Mouse (Mus musculus) thymus, postnatal 4 days (tissue): Measurements from ENCODE around the gene Tubb5.

Experiments
- DNase-seq: peaks from one replicate; pipeline ENCODE4 v3.0.0; 2021

Tubb5 gene

DNA sequence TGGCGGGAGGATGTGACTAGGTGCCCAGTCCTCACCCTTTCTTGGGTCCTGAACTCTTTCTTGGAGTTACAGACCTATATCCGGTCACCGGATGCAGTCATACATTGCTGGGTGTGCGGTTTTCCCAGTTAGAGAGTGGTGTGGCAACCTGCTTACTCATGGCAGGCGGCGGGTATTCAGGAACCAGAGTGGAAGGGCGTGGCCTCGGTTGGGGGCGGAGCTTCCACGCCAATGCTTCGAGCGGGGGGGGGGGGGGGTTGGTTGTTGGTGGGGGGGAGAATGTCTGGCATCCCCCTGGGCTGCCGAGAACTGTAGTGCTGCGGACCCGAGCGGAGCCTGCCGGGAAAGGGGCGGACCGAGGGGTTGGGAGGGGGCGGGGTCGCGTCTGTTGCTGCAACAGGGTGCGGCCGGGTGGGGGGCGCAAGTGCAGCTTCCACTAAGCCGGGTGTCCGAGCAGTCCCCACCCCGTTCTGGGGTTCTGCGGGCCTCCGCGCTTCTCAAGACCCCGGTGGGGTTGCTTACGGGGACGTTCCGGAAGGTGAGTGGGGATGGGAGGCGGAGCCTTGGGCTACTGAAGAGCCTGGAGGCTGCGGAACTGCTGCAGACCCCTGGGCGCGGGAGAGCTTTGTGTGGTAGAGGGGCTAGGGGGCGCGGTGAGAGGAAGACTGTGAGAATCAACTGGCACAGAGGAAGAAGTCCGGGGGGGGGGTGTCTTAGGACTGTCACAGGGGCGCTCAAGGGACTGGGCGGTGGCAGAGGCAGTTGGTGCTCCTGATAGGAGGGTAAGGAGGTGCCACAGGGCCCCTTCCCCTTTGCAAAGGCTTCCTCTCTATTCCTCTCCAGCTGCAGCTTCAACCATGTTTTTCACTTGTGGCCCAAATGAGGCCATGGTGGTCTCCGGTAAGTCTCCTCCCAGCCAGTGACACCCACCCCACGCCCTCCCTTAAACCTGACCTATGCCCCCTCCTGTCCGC is 14.9 kb downstream of the Tubb5 start, which contains the start of gene Flot1:
Gene Flot1, plus strand, starts transcription at position 267 of the 974 bp plus-strand sequence.
- DNase-seq, result peak; percentile 92

DNA sequence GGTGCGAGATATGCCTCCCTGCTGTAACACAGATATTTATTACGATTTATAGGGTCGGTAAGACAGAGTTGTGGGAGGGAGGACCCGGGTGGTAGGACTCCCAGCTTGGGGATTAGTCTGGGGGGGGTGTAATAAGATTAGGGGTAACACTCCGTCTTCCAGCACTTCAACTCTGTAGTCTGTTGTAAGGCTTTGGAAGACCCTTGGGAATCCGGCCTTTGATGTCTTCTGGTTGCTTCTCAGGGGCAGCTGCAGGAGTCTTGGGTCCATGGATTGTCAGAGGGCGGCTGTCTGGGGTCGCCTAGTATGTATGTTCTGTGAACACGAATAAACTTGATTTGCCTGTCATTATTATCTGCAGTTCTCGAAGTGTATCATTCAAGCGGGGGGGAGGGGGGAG is 15.5 kb downstream of the Tubb5 start:
- peak; percentile 21 for DNase-seq

DNA sequence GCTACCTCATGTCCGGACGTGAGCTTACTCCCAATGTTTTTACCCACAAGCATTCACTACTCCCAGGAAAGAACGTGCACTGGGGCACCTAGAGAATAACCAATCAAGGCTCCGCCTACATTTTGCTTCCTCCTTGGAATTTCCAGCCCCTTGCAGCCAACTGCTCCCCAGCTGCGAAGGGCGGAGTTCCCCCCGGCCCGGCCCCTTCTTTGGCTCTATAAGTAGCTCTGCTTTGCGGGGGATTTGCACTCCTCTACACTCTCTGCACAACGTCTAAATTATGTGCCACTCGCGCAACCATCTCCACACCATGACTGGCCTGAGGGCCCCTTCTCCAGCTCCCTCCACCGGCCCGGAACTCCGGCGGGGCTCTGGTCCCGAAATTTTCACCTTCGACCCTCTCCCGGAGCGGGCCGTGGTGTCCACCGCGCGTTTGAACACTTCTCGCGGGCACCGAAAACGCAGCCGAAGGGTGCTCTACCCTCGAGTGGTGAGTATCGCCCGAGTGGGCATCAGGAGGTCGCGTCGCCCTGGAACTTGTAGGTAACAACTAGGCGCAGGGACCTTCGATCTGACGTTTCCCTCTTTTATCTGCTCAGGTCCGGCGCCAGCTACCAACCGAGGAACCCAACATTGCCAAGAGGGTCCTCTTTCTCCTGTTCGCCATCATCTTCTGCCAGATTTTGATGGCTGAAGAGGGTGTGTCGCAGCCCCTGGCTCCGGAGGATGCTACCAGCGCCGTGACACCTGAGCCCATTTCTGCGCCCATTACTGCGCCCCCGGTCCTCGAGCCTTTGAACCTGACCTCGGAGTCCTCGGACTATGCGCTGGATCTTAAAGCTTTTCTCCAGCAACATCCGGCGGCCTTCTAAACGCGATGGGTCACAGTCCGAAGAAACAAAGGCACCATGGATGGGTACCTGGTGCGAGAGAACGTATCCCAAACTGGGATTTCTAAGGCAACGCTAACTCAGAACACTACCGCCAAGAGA is 16.4 kb downstream of the Tubb5 start, which contains the start of gene Ier3:
Gene Ier3, plus strand, starts transcription at position 246 of the 992 bp plus-strand sequence.
- DNase-seq, result peak; percentile 67

DNA sequence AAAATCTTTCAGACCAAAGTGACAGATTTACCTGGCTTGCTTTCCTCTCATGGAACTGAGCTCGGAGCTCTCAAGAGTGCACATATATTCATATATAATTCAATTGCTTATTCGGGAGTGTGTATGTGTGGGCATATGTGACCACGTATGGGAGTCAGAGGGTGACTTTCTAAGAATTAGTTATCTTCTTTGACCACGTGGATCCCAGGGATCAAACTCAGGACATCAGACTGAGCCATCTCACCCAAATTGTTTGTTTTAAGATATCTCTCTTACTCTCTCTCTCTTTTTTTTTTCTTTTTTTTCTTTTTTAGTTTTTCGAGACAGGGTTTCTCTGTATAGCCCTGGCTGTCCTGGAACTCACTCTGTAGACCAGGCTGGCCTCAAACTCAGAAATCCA is 18.0 kb downstream of the Tubb5 start:
- DNase-seq, result no peak

DNA sequence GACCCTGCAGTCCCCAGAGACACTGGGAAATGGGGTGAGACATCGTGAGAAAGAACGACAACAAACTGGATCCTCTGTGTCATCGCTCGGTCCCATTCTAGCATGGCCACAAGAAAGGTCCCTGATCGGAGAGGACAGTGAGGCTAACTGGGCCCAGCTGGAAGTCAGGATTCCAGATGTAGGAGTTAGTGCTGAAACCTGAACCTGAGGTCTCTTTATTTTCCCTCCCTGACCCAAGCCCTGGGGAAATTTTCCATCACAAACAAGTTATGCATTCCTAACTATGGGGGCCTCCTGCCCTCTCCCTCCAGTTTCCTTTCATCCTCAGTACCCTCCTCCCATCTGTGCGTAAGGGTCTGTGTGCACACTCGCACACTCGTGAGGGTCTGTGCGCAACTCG is 20.9 kb downstream of the Tubb5 start:
- no peak for DNase-seq

DNA sequence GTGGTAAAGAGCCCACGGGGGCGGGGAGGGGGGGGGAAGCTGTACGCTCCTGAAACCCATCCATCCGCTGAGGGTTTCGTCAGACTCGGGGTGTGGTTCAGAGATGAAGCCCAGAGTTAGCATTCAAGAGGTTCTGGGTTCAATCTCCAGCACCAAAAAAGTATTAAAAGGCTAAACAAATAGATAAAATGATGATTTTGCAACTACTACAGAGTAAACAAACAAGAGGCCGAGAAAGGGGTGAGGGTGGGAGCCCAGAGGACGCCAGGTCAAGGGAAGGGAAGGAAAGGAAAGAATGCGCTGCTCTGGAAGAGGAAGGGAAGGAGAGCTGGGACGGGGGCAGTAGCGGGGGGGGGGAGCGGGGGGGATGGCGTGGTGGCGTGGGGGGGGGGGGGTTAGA is 21.4 kb downstream of the Tubb5 start:
- no peak for DNase-seq

DNA sequence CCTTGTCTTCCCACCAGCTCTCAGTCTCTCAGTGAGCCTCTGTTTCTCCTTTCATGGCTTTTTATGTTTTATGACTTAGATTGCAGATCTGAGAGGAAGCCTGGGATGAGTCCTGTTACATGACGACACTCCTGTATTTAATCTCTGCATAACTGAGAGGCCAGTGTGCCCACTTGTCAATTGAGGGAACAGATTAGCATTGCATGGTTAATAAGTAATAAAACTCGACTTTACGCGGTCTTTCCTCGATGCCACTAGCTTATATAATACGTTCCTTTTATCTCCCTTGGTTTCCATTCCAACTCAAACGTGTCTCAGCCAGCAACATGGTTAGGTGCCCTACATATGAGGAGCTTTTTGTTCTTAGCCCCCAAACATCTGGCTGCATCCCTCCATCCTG is 22.3 kb downstream of the Tubb5 start:
- no peak for DNase-seq

DNA sequence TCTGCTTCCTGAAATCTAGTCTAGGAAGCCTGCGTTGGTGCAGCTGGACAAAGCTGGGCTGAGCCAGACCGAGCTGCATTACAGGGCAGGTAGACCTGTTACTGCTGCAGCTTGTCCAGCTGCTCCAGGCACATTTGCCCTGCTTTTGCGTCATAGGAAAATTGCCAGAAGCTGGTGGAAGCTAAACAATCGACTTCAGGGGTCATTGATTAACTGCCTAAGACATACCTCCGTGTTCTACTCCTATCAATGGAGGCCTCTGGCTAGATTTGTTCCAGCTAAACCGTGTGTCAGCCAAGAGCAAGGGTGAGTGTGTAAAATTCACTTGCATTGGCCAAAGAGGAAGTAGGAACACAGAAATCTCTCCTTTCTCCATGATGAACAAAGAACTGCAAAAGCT is 23.4 kb downstream of the Tubb5 start:
- DNase-seq, result no peak

DNA sequence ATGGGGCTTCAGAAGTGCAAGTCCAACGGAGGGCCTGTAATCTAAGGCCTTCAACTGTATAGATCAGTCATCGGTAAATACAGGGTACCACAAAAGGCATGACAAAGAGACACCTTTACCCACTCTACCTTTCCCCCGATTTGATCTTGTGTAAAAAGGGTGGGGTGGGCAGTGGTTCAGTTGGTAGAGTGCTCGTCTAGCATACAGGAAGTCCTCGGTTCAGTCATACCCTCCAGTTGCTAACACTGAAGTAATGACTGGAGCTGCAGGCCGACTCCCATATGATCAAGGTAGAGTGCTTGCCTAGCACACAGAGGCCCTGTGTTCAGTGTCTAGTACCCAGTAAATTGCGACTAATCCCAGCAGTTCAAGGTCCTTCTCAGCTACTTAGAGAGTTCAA is 24.5 kb downstream of the Tubb5 start:
- peak; percentile 22 for DNase-seq

DNA sequence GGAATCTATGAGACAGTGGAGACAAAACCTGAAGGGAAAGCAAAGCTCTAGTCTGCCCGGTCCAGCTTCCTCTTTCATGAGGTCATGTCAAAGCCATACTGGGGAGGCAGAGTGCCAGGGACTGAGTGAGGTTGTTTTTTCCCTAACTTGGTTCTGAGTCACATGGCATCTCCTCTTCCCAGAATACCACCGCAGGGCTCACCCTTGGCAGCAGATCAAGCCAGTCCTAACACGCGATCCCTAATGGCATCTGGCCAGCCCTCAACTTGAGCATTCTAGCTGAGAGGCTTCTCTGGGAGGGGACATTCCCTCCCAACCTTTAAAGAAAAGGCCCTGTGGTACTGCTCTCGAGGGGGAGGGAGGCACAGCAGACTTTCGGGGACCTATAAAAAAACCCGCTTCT is 24.9 kb downstream of the Tubb5 start:
- peak; percentile 21 for DNase-seq

DNA sequence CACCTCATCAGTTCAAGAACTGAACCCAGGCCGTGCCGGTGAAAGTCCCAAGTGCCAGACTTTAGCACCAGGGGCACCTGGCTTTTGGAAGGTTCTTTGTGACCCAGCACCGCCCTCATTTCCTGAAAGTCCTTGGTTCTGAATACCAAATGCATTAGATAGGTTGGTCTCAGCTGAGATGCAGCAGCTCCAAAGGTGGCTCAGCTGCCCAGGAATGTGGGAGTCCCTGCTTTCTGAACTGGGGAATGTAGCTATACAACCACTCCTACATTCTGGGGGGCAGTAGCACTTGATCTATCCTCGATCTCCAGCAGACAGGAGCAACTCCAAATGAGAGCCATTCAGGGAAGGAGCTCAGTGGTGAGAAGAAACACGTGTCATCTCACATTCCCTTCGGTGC is 25.4 kb downstream of the Tubb5 start:
- DNase-seq, result no peak

DNA sequence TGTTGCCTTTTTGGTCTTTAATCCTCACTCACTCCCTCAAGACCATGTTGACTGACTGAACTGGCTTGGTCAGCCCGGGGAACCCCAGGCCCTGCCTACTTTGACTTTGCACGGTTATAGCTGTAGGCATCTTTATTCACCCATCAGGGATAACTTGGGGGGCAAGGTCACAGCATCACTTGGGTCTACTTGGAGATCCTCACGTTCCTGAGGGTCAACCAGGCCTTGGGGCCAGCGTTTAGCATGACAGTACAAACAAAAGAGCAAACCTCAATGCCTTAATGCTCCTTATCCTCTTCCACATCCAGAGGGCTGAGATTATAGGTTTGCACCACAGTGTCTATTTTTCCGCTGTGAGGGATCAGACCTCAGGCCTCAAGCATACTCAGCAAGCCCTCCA is 25.8 kb downstream of the Tubb5 start:
- no peak for DNase-seq

DNA sequence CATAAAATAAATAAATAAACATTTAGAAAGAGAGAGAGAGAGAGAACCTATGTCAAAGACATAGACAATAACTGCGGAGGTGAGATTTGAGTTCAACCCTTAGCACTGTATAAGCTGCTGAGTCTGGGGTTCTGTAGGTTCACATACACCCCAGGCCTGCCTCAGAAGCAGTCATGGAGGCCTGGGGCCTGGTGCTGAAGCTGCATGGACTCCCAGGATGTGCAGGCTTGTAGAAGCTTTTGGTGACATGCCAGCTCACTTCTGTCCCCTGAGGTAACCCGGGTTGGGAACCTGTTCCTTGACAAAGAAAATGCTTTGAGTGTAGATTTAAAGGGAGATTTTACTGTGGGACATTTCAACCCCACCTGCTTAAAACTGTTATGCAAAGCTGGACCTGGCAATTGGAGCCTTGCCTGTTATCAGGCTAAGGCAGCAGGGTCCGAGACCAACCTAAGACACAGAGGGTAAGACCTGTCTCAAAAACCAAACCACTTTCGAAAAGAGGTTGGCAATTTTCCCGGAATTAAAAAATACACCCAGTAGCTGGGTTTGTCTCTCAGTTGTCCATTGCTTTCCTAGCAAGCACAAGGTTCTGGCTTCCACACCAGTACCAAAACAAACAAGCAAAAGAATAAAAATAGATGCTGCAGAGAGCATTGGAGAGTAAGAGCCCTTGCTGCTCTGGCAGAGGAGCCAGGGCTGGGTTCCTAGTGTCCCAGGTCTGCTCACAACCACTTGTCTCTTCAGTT is 27.0 kb downstream of the Tubb5 start:
- DNase-seq, result no peak

DNA sequence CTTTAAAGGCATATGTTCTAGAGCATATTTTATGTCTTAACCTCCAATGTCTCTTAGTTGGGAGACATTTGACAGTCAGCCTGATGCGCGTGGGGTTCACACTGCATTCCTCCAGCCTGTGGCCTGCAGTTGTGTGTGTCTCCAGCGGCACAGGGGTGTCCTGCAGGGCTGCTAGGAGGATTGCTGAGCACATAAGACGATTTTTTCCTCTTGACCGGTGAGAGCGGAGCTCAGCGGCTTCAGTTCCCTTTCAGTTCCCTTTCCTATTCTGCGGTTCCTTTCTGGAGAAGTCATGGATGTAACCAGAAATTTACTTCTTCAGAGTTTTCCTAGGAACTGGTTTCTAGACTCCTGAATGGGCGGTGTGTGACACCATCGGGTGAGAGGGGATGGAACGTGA is 28.7 kb downstream of the Tubb5 start:
- DNase-seq, result no peak

DNA sequence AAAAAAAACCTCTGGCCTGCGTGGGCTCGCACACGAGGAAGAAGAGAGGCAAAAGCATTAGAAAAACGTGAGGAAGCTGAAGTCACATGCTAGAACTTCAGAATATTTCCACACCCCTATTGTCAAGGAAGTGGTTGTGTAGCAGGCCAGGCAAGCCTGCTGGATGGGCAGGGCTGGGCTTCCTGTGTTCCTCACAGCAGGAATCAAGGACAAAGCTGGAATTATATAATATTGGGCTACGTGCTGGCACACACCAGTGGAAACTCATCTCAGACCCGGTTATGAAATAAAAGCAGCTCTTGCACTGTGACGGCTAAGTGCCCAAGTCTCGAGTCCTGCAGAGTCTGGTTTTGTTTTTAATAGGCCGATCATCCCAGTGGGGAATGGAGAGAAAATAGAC is 30.0 kb downstream of the Tubb5 start:
- no peak for DNase-seq

DNA sequence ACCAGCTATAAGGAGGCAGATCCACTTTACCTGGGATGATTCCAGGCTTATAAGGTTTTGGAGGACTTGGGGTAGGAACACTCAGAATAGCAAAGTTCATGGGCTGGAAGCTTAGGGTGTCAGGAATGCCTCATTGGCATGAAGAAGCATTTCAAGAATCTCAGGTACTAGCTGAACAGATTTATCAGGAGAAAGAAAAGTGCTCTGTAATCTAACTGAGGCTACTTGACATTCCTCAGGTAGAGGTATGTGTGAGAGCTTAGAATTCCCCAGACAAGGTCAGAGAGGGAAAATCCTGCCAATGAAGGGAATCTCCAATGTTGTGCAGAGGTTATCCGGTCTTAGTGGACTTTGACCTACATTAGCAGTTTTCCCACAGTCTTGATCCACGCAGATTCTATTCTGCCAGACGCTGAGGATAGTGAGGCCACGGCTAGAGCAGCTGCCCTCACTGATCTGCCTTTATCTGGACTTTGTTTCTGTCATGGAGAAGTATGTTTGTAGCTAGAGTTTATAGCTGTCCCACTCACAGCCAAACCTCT is 34.2 kb downstream of the Tubb5 start:
- DNase-seq, result no peak

DNA sequence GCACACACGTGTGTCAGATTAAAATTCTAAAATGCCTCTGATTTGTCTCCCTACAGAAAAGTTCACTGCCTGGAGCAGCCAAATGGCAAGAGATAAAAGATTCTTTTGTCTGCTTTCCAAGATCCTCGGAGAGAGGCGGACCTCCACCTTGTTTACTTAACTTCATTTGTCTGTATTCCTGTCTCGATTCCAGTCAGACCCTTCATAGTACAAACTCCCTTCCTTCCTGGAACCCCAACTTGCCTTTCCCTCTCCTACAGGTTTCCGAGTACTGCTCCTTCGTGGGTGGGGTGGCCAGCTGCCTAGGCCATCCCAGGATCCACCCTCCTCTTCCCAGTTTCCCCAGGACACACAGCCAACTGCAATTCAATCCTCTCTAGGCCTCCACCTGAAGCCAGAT is 35.1 kb downstream of the Tubb5 start:
- DNase-seq, result no peak

DNA sequence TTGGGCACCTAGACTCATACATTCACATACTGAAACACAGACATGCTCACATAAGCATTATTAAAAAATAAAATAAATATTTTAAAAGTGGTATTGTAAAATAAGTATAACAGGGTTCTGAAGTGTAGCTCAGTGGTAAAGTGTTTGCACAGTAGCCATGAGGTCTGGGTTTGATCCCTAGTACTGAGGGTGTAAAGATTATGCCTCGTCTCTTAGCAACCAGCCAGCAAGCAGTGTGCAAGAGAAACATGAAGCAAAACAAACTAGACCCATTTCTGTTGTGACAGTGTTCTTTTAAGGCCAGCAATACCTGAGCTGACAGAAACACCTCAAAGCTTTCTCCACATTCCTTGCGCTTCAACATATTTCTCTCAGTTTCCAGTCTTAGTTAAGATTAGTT is 37.2 kb downstream of the Tubb5 start:
- no peak for DNase-seq

DNA sequence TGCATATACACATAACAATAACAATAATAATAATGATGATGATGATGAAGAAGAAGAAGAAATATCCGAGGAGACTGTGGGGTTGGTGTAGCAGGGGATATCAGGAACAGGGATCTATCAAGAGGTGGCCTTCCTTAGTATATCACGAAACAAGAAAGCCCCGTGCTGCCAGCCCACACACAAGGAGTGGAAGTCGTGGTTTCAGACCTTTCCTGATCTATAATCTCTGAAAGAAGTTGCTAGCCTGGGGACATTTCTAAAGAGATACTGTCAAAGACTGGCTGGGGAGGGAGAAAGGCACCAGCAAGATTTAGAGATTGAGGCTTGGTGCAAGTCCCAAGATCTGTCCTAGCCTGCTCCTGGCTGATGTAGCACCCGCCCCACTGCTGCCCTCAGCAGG is 41.3 kb downstream of the Tubb5 start:
- DNase-seq, result no peak

DNA sequence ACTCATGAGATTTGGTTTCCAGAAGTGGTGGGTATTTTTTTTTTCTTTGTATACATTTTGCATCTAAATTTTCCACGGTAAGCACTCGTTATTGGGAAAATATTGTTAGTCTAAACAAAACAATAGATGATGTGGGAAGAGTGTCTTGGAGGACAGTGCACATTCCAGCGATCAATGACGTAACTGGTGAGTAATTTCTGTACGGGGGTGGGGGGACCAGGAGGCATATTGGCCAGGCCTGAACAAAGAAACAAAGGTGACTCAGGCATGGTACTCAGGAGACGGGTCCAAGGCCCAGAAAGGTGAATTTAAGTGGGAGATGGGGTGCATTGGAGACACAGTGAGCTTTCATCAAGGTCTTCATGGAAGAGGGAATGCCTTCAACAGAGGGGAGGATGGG is 42.5 kb downstream of the Tubb5 start:
- no peak for DNase-seq

DNA sequence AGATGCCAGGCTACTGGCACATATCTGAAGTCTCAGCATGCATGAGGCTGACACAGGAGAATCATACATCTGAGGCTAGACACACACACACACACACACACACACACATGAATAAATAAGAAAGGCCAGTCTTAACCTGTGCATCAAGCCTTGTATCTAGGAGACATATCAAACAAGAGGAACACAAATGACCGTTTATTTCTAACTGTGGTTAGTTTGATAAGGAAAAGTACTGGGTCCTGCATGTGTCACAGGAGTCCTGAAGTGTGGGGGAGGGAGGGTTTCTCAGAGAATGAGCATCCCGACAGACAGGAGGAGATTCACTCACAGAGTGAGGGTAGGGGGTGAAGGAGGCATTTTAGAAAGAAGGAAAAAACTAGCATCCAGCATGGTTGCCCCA is 43.0 kb downstream of the Tubb5 start:
- DNase-seq, result no peak

DNA sequence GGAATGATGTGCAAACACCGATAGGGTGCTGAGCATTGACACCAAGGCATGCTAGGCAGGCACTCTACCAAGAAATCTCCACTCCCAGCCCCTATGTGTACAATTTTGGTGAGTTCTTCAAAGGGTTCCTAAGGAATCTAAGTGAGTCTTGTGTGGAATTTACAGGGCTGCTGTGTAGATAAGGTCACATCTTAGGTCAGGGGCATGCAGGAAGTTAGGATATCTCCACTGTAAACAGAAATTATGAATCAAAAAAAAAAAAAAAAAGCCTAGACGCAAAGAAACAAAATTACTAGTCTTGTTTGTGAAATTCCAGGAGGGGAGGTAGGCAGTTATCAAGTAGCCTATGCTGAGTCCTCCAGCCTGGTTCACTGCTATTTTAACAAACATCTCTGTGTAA is 45.3 kb downstream of the Tubb5 start:
- DNase-seq, result no peak
